Mouse (Mus musculus) MEL (cell line): ENCODE data around the gene Alox5ap.

Experiments used
- CTCF ChIP-seq, 3 experiments: IDR thresholded peaks in 2 of 3; conservative IDR thresholded peaks in 1 of 3; 2 replicates each; pipeline ENCODE4 v1.5.1; 2011 to 2012; ENCODE audit warnings: low read length in 3 of 3, low read depth in 2 of 3, mild to moderate bottlenecking in 2 of 3, improper control_type of control experiment in 1 of 3, inconsistent platforms in 1 of 3, mixed read lengths in 1 of 3, moderate library complexity in 1 of 3; ENCODE audit not compliant: control insufficient read depth in 1 of 3, insufficient read depth in 1 of 3, poor library complexity in 1 of 3, severe bottlenecking in 1 of 3
- E2F4 ChIP-seq: IDR thresholded peaks from 2 replicates; pipeline ENCODE4 v1.6.1; 2011; ENCODE audit warnings: low read depth, low read length, improper control_type of control experiment, borderline replicate concordance
- KAT2A ChIP-seq: conservative IDR thresholded peaks from 2 replicates; pipeline ENCODE4 v1.6.1; 2012; ENCODE audit warnings: low read depth, low read length, improper control_type of control experiment, inconsistent platforms
- POLR2A ChIP-seq, 2 experiments: IDR thresholded peaks; 2 replicates each; pipeline ENCODE4 v1.6.1; 2011 to 2012; ENCODE audit warnings: low read length in 2 of 2, mild to moderate bottlenecking in 2 of 2, control low read depth in 1 of 2, improper control_type of control experiment in 1 of 2, low read depth in 1 of 2, moderate library complexity in 1 of 2; ENCODE audit not compliant: control insufficient read depth in 1 of 2, insufficient read depth in 1 of 2, poor library complexity in 1 of 2
- USF2 ChIP-seq, 2 experiments: IDR thresholded peaks; 2 replicates each; pipeline ENCODE4 v1.6.1; 2011 to 2012; ENCODE audit warnings: improper control_type of control experiment in 2 of 2, low read length in 2 of 2, borderline replicate concordance in 1 of 2, inconsistent platforms in 1 of 2, low read depth in 1 of 2, mild to moderate bottlenecking in 1 of 2; ENCODE audit not compliant: insufficient read depth in 1 of 2

DNA sequence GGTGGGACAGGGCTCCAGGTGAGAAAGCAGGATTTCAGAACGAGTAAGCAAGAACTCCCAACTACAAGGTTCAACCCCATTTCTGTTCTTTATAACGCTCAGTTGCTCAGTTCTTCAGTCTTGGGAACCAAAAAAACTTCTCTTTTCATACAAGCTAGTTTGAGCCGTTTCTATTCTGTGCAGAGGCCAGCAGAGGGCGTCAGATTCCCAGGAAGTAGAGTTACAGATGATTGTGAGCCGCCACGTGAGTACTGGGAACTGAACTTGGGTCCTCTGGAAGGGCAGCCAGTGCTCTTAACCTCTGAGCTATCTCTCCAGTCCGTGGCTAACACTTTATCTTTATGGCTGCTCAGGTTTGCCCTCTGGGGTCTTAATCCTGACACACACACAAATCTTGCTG lies 3.1 kb upstream of the Alox5ap start:
- no peak for TF ChIP-seq POLR2A (IDR thresholded peaks at IDR 0.05; ENCODE audit: control insufficient read depth in 1 of 2, insufficient read depth in 1 of 2, low read depth in 1 of 2, low read length in 2 of 2, poor library complexity in 1 of 2)
- no peak for TF ChIP-seq USF2 (IDR thresholded peaks at IDR 0.05; ENCODE audit: borderline replicate concordance in 1 of 2, insufficient read depth in 1 of 2, low read depth in 1 of 2, low read length in 2 of 2)
- TF ChIP-seq E2F4 = no peak
- peak in 2 of 3 experiments; percentile 64 to 72; a peak in 5 of 6 replicates for TF ChIP-seq CTCF (IDR thresholded peaks at IDR 0.05 in 2 of 3, conservative IDR thresholded peaks at IDR 0.05 in 1 of 3; ENCODE audit: control insufficient read depth in 1 of 3, insufficient read depth in 1 of 3, low read depth in 2 of 3, low read length in 3 of 3, poor library complexity in 1 of 3, severe bottlenecking in 1 of 3)
- TF ChIP-seq KAT2A = no peak
